Mouse (Mus musculus) lung, postnatal 14 days (tissue): ENCODE results near the gene Kctd21.

ENCODE experiments used
- DNase-seq: peaks from one replicate; pipeline ENCODE4 v3.0.0; 2021

Gene Kctd21

DNA sequence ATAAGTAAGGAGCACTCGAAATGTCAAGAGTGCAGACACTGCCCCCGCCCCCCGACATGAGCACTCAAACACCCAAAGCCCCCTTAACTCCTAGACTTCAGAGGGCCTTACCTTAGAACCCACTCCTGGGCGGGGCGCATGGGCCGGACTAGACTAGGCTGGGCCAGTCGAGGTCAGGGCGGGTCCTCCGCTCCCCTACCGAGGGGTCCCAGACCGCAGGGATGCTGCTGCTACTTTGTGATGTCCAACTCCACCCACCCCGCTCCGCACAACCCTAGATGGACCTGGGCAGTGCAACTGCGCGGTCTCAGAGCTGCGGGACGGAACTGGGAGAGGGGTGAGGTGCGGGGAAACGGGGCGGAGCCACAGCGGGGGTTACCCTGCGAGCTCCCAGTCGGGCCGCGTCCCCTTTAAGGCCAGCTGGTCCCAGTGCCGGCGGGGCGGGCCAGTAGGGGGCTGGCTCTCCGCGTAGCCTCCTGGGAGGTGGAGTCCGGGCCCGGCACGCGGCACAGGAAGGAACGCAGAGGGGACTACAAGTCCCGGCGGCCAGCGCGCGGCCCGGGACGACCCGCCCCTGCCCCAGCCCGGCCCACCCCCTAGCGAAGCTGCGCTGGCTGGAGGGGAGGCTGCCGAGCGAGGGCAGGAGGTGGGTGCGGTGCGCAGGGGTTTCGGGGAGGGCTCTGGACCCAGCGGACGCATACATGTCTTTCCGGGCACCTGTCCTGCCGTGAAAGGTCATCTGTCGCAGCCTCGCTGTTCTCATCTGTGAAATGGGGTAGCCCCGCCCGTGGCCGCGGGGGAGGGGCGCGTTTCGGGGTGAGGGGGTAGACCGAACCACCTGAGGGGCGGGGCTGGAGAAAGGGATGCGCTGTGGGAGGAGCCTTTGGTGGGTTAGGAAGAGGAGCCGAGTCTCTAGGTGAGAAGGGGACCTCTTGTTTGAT is at the start of gene Kctd21, which contains the start of gene Usp35:
Gene Kctd21, plus strand, starts transcription at position 602 of the 941 bp plus-strand sequence.
Gene Usp35, minus strand, starts transcription at position 295 of the 941 bp plus-strand sequence.
- peak; percentile 95 for DNase-seq

DNA sequence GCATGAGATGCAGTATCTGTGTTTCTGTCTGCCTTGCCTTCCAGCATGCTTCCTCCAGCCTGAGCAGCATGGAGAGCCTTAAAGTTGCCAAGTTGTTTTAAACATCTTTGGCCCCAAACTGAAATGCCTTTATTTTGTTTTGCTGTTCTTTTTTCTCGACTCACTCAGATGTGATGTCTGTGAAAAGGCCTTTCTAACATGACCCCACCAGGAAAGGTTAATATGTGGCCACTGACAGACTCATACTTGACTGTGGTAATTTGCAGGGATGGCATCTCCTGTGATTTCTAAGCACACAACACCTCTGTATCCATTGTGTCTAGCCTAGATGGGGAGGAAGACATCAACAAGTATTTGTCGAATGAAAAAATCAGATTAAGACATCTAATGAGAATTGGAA is 35.1 kb upstream of the Kctd21 start:
- DNase-seq, result no peak

DNA sequence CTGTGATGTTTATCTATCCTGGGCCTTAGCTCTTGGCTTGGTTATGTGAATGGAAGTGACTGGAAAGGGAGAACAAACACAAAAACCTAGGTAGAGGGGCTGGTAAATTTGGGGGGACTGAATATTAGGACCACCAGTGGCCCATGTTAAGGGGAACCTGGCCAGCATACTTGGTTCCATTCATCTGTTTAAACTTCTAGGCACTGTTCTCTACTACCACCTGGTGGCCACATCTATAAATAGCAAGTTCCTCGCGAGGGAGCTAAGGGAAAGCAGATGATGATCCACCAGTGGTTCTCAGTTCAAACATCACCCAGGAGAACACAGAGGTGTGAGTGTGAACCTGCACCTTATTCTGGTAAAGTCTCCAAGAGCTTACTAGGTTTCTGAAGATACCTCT is 34.7 kb upstream of the Kctd21 start:
- DNase-seq, result peak; percentile 75

DNA sequence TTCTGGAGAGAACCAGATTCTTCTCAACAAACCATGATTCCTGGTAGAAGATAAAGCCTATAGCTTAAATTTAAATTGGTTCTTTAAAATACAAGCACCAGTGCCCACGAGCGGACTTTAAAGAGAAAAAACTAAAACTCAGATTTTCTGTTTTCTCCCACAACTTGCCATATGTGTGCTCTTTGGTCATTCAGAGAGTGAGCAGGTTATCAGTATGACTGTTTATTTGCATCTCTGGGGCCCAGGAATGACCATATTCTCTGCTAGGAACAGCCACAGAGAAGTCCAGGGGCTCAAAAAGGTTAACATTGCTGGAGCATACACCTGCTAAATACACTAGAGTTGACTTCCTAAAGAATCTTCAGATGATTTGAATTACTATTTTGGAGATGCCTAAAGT is 33.8 kb upstream of the Kctd21 start:
- no peak for DNase-seq

DNA sequence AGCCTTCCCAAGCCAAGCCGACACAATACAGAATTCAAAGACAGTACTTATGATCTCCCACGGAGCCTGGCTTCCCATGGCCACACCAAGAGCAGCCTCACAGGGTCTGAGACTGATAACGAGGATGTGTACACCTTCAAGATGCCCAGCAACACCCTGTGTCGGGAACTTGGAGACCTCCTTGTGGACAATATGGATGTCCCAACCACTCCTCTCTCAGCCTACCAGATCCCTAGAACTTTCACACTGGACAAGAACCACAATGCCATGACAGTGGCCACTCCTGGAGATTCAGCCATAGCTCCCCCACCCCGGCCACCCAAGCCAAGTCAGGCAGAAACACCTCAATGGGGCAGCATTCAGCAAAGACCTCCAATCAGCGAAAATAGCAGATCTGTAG is 33.2 kb upstream of the Kctd21 start:
- no peak for DNase-seq

DNA sequence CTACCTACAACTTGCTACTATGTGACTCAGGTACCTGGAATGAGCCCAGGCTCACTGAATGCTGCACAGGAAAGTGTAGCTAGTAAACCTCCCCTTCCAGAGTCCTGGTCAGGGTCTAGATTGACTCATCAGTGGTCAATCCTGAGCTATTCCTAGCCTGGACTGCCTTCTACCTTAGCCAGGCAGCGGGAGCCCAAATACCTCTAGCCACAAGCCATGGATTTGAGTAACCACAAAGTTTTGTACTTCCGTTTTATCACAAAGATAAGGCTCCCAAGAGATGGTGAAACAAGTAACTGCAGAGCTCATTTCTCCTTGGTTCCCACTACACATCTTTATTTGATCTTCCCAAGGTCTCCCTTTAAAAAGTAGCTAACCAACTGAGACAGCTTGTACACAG is 31.2 kb upstream of the Kctd21 start:
- no peak for DNase-seq

DNA sequence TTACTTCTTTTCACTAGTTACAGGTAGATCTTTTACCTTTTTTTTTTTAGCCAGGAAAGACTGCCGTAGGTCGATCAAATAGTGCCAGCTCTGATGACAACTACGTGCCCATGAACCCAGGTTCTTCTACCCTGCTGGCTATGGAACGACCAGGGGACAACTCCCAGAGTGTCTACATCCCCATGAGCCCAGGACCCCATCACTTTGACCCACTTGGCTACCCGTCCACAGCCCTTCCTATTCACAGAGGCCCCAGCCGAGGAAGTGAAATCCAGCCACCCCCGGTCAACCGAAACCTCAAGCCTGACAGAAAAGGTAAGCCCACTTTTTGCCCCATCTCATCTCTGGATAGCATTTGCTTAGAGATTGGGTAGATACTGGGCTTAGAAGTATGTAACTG is 30.8 kb upstream of the Kctd21 start:
- DNase-seq, result no peak

DNA sequence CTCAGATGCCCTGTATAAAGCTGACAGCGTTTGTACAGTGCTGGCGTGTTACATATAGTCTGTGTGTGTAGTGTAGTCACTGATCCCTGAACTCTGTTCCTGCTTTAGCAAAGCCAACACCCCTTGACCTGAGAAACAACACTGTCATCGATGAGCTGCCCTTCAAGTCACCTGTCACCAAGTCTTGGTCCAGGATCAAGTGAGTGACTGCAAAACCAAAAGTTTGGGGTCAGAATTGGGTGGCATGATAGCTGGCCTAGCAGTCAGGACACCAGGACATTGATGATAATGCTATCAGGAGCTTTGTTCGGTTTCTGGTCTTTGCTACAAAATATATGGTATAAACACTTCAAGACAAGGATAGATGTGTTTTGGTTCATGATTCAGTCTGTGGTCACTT is 29.9 kb upstream of the Kctd21 start:
- no peak for DNase-seq

DNA sequence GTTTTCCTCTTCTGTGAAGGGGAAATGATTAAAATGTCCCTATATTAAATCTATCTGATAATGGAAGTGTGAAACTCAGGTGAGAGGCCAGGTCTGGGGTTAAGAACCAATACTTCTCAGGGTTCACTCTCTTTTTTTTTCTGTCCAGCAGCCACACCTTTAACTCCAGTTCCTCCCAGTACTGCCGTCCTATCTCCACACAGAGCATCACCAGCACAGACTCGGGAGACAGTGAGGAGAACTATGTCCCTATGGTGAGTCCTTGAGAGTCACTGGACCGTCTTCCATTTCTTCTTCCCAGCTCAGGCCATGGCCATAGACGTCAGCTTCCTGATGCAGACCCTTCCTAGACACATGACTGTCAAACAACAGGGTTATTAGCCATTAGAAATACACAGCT is 29.3 kb upstream of the Kctd21 start:
- DNase-seq, result no peak

DNA sequence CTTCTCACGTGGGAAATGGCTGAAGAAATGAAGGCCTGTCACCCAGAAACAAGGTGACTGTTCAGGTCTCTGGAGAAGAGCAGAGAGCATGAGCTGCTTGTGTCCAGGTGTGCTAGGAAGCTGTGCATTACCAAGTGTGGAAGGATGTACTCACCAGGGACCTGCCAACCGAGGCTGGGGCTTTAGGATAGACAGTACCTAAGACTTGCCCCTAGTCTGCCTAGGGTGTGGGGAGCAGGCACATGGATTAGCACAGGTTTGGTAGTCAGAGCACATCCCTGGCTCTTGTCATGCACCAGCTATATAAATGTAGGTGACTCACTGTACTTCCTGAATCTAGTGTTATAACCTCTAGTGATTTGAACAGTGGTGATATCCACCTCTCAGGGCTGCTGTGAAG is 28.5 kb upstream of the Kctd21 start:
- no peak for DNase-seq

DNA sequence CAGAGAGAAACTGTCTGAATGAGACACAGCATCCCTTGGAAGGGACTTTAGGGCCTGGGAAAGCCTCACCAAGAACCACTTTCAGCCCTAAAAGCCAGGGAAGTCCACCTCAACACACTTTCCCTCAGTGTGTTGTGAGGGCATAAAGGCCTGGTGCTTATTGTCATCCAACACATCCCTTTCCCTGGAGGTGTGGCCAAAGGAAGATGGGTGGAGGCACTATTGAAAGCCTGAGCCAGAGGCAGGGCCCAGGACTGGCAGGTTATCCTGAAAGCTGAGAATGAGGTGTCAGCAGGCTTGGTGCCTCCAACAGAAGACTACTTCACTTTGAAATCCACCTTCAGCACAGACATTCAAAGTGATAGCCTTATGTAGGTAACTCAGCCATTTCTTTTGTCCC is 27.7 kb upstream of the Kctd21 start:
- no peak for DNase-seq

DNA sequence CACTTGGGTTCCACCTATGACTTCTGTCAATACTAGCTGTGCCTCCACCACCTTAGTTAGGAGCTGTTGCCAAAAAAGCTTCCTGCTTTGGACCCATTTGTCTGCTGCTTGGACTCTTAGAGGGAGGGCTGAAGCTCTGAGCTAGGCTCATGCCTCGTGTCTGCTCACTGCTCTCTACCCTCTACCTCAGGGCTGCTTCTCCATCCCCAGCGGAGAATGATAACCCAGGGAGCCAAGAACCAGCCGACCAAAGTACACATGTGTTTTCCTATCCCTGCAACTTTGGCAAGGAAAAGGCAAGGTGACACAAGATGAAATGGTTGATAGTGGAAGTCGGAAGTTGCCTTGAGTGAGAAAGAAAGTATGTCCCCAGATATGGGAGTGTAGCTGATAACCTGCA is 26.9 kb upstream of the Kctd21 start:
- DNase-seq, result no peak

DNA sequence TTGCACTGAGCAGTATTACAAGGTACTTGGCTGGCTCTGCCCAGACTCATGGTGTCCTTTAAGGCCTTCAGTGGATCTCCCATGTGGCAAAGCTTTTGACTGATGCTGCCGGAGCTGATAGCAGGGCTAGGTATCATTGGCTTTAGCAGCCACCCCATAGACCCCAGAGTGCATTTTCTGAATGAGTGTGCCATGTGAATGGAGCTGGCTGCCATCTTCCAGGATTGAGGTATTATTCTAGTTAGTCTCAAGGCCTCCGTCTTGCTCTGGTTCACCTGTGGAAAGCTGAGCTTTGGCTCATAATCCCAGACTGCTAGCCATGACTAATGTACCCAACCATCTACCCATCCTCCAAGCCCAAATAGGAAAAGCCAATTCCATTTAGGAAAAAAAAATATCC is 25.3 kb upstream of the Kctd21 start:
- DNase-seq, result no peak

DNA sequence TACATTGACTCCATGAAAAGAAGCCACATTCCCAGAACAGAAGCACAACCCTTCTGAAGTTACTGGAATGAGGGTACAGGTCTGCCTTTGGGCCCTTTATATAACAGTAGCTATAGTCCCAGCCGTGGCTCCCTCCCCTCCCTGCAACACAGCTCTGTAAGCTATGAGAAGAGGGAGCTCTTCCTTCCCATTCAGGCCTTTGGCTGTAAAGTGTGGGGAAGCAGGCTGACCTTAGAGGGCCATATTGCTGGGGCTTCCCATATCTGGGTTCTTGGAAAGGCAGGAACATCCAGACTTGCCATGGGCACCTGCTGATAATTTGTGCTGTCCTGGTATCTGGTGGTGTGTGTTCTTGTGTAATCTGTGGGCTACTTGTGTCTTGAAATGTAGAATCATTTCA is 24.6 kb upstream of the Kctd21 start:
- DNase-seq, result no peak

DNA sequence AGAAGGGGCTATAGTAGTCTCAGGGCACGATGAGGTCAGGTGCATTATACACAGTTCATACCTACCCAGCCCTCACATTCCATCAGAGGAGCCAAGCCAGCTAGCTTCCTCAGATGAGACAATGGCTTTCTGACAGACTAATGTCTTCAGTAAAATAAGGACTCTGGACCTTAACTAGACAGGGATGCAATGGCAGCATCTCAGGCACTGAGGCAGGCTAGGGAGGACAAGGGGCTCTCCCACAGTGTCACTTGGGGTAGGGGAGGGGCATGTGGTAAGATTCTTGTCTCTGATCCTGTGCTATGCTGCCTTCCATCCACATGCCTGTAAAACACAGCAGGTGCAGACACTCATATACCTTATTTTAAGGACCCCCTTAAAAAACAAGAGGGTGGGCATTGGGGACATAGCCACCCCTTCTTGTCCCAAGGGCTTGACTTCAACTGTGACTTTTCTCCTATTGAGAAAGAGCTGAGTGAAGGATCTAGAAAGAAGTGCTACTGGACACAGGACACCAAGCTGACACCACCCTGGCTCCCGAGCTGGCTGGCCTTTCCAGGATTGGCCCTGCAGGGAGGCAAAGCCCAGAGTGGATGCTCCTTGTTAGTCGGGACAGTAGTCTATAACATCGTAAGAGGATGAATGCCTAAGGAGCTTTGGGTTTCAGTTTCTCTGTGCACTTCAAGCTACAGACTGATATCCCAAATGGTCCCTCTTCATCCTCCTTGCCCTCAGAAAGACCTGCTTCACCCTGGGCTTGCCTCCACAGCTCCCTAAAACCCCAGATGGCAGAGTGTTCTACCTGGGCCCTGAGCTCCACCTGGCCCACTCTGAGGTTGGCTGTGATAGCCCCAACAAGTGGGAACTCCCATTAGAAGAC is 22.4 kb upstream of the Kctd21 start:
- no peak for DNase-seq

DNA sequence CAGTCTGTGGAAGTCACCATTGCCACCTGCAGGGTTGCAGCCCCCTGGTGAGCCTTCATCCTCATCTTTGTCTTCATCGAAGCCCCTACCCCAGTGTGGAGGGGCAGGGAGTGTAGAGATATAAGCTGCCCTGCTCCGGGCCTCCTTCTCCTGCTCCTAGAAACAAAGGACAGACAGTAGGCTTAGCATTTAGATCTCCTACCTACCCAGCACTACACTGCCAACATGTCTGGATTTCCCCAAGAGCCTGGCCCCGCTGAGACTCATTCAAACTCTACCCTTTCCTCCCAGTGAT is 21.8 kb upstream of the Kctd21 start:
- no peak for DNase-seq

DNA sequence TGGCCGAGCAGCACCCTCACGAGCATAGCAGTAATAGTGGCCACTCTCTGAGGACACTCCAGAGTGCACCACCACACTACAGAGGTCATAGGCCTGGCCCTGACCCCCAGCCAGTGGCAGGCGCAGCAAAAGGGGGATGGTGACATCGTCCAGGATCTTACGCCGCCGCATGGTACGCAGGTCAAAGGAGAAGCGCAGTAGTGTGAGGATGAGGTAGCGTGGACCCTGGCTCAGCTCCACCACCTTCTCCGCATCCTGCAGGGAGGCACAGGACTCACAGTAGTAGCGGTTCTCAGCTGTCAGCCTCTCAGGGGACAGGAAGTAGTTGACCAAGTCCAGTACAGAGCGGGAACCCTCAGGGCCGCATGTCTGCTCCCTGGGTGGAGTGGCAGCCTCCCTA is 20.5 kb upstream of the Kctd21 start:
- DNase-seq, result no peak

DNA sequence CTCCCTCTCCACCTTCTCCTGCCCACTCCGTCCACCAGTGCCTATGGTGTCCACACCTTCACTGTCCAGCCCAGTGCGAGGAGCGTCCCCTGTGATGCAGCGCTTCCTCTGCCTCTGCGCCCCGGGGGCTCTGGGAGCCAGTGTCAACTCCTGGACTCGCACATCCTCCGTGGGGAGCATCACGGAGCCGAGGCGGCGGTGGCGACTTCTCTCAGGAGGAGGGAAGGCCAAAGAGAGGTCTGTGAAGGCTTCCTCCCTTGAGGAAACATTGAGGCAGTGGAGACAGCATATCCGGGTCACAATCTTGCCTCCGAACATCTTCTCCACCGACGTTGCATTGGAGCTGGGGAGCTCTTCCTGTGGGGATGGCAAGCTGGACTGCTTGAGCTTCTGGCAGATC is 19.9 kb upstream of the Kctd21 start:
- DNase-seq, result no peak

DNA sequence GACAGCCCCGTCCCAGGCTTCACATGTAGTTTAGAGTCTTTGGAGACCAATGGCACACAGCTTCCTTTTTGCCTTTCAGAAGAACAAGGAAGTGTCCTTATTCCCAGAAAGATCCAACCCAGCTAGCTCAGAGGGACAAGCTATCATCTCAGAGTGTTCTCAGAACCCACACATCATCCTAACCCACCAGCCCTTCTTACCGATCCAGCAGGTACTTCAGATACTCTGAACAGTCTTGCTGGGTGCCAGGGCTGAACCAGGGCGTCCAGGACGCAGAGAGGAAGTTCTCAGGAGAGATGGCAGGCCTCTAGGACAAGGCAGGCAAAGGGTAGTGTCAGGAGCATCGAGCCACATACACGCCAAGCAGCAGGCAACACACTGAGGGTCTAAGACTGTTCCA is 19.3 kb upstream of the Kctd21 start:
- no peak for DNase-seq

DNA sequence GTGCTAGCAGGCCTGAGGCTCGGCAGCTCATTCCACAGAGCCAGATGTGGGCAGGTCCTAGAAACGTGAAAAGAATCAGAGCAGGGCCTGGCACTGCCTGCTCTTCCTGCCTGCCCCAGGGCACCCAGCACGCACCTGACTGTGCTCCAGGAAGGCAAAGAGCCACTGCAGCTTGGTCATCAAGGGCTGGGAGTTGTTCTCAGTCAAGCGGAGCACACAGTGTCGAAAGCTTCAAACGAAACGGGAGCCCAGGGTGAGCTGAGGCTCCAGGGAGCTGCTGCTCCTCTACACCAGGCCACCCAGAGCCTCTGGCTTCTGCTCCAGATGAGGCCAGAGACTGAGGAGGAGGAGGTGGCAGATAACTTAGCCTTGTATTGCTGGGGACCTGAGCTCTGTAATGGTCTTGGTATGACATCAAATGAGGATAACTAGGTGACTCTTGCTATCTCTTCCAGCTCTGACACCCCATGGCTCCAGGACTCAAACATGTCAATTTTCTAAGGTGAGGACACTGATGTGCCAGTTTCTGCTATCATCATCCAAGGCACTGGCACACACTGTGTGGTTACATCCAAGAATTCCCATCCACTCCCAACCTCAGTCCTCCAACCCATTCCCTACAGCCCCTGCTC is 18.6 kb upstream of the Kctd21 start:
- DNase-seq, result no peak

DNA sequence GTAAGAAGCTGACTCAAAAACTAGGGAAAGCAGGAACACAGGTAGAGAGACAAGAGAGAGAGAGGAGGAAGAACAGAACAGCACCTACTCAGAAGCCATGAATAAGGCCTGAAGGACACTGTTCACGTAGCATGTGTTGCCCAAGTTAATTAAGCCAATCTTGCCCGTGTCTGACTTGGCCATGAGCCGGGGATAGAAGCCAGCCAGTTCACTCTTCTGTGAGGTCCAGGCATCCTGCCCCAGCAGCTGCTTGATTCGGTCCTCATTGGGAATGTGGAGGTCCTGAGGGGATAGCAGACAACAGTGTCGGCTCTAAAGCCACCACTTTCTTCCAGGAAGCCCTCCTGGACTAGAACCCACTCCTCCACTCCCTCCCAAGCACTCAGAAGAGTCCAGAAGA is 17.5 kb upstream of the Kctd21 start:
- DNase-seq, result no peak

DNA sequence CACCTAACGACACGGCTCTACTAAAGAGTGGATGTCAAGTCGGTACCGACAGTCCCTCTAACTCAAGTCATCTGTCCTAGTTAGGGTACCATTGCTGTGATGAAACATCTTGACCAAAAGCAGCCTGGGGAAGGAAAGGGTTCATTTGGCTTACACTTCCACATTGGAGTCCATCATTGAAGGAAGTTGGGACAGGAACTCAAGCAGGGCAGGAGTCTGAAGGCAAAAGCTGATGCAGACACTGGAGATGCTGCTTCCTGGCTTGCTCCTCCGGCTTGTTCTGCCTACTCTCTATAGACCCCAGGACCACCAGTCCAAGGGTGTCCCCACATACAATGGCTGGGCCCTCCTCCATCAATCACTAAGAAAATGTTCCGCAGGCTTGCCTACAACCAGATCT is 16.5 kb upstream of the Kctd21 start:
- no peak for DNase-seq

DNA sequence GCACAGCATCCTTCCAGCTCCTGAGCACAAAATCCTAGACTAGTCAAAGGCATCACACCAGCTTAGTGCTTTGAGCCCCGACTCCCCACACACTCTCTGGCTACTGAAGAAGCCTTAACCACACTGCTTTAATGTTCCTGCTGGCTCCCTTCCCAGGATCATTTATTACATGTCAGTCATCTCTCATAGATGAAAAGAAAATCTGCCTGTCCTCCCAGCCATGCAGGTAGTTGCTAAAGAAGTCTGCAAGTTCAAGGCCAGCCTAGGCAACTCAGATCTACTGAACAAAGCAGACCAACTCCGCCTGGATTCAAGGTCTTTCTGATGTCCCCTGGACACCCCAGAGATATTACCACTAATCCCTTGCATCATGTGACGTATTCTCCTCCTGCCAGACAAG is 14.4 kb upstream of the Kctd21 start:
- DNase-seq, result no peak

DNA sequence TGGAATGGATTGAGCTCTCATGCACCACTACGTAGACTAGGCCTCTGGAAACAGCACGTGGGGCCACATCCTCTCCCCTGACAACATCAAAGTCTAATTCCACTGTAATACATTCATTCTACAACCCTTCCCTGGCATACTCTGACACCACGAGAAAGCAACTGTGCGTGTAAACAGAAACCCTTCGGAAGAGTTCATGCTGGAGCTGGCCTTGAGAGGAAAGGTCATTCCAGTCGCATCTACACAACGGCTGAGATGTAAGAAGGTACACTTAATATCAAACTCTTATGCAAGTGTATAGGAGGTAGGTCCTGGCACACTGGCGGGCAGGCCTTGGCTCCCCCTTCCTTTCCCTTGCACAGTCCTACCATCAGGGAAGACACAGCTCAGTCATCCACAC is 7.8 kb upstream of the Kctd21 start:
- DNase-seq, result no peak
